Mouse (Mus musculus) heart, embryonic 15.5 days (tissue): Measurements from ENCODE around the gene Gm44596. TPM values are rescaled to one million over a fixed set of nuclear protein-coding genes. Genes with fewer than 3 reads are reported as not detected.
A peak's percentile ranks its signal among the peaks of the same experiment; 100 is the strongest.

Experiments used
- ATAC-seq: fragments of 200-750 bp; cut with Nextera tagmentation; replicated peaks from 2 replicates; pipeline ENCODE4 v1.8.0; 2017; ENCODE audit warnings: low read depth, moderate TSS enrichment; ENCODE audit not compliant: insufficient number of reproducible peaks, insufficient read depth, low FRiP score
- H3K27ac ChIP-seq: fragments of 300-500 bp; sonication (generic); 2 replicates; pipeline ENCODE4 v1.5.1; 2015; ENCODE audit warnings: mild to moderate bottlenecking, inconsistent platforms
- H3K27me3 ChIP-seq: fragments of 300-500 bp; sonication (generic); 2 replicates; pipeline ENCODE4 v1.6.1; 2015; ENCODE audit warnings: inconsistent platforms
- H3K36me3 ChIP-seq: fragments of 300-500 bp; sonication (generic); 2 replicates; pipeline ENCODE4 v1.6.1; 2015; ENCODE audit warnings: mild to moderate bottlenecking, inconsistent platforms
- H3K4me1 ChIP-seq: fragments of 300-500 bp; sonication (generic); replicated peaks from 2 replicates; pipeline ENCODE4 v1.6.1; 2015; ENCODE audit warnings: inconsistent platforms
- H3K4me2 ChIP-seq: fragments of 300-500 bp; sonication (generic); 2 replicates; pipeline ENCODE4 v1.6.1; 2015; ENCODE audit warnings: inconsistent platforms, mild to moderate bottlenecking, moderate library complexity
- H3K4me3 ChIP-seq: fragments of 300-500 bp; sonication (generic); 2 replicates; pipeline ENCODE4 v1.5.1; 2015; ENCODE audit warnings: mild to moderate bottlenecking, inconsistent platforms
- H3K9ac ChIP-seq: fragments of 300-500 bp; sonication (generic); 2 replicates; pipeline ENCODE4 v1.6.1; 2015; ENCODE audit warnings: mild to moderate bottlenecking, inconsistent platforms
- H3K9me3 ChIP-seq: fragments of 300-500 bp; sonication (generic); replicated peaks from 2 replicates; pipeline ENCODE4 v1.6.1; 2016; ENCODE audit warnings: inconsistent platforms
- WGBS: fragments of 180-500 bp; shearing (Covaris S2); methylation state at CpG from one replicate; pipeline ENCODE4 v1.1.7; 2015; ENCODE audit warnings: mixed read lengths; 5-methylcytosine and 5-hydroxymethylcytosine counted together
- polyA plus RNA-seq: library from polyadenylated mRNA; unstranded; fragments of >200 nt; fragmentation: Nextera tagmentation; extraction: Ambion mirVana; gene quantifications from 2 replicates; pipeline ENCODE4 v1.2.1, GENCODE M21; 2015

The Gm44596 gene
- polyA plus RNA-seq, 1 experiment from 2014 or later = not detected

GRCm38 (mm10) chr6:128429826-128430225 lies 54.5 kb downstream of the Gm44596 start:
- H3K9me3 ChIP-seq = no peaks in the 10 kb centered on the region
- no peak overlapping the region for H3K27ac ChIP-seq
- no peak for ATAC-seq
- no peak overlapping the region for H3K4me3 ChIP-seq
- peaks cover 64% of the 10 kb centered on the region for H3K36me3 ChIP-seq
- peaks cover 29% of the 10 kb centered on the region for H3K4me1 ChIP-seq
- no peak overlapping the region for H3K9ac ChIP-seq
- no peaks in the 10 kb centered on the region for H3K27me3 ChIP-seq
- WGBS = 76% methylated on average over 6 of the region's 6 CpGs
- H3K4me2 ChIP-seq = no peak overlapping the region

GRCm38 (mm10) chr6:128432356-128432915 lies 57.1 kb downstream of the Gm44596 start:
- H3K27ac ChIP-seq = no peak overlapping the region
- H3K4me3 ChIP-seq = no peak overlapping the region
- WGBS = 54% methylated on average over 13 of the region's 13 CpGs
- H3K36me3 ChIP-seq = peaks cover 70% of the 10 kb centered on the region
- no peak overlapping the region for H3K9ac ChIP-seq
- no peaks in the 10 kb centered on the region for H3K27me3 ChIP-seq
- no peaks in the 10 kb centered on the region for H3K9me3 ChIP-seq
- ATAC-seq = no peak
- H3K4me2 ChIP-seq = no peak overlapping the region
- peaks cover 51% of the 10 kb centered on the region for H3K4me1 ChIP-seq

GRCm38 (mm10) chr6:128433566-128433965 lies 58.3 kb downstream of the Gm44596 start:
- Histone ChIP-seq H3K9ac (no peak overlapping the region), H3K27me3 (no peaks in the 10 kb centered on the region), H3K27ac (no peak overlapping the region), H3K4me3 (no peak overlapping the region), H3K4me2 (no peak overlapping the region), H3K4me1 (peaks cover 51% of the 10 kb centered on the region), H3K9me3 (no peaks in the 10 kb centered on the region), H3K36me3 (peaks cover 63% of the 10 kb centered on the region)
- WGBS = 91% methylated on average over 13 of the region's 13 CpGs
- no peak for ATAC-seq

- Histone ChIP-seq H3K4me1 (peaks cover 54% of the 10 kb centered on the region), H3K36me3 (peaks cover 48% of the 10 kb centered on the region), H3K27ac (peak overlapping the region; percentile 79), H3K4me3 (no peak overlapping the region), H3K9ac (no peak overlapping the region), H3K4me2 (0 out of 2 replicates have a peak overlapping the region, but pooled peaks have one; percentile 9), H3K27me3 (no peaks in the 10 kb centered on the region), H3K9me3 (no peaks in the 10 kb centered on the region)
- no peak; the same call in 1 of the 2 replicates for ATAC-seq
- 15% methylated on average over 5 of the region's 5 CpGs for WGBS
Measured at GRCm38 (mm10) chr6:128435474-128435873, 60.2 kb downstream of the Gm44596 start.

- H3K9me3 ChIP-seq = no peaks in the 10 kb centered on the region
- 81% methylated on average over 8 of the region's 8 CpGs for WGBS
- H3K36me3 ChIP-seq = peaks cover 40% of the 10 kb centered on the region
- peak overlapping the region; percentile 91 for H3K4me3 ChIP-seq
- H3K9ac ChIP-seq = no peak overlapping the region
- no peak for ATAC-seq
- H3K4me2 ChIP-seq = peak overlapping the region; percentile 85
- H3K27ac ChIP-seq = no peak overlapping the region
- H3K4me1 ChIP-seq = peaks cover 54% of the 10 kb centered on the region
- H3K27me3 ChIP-seq = no peaks in the 10 kb centered on the region
Measured at GRCm38 (mm10) chr6:128436356-128437005, 61.2 kb downstream of the Gm44596 start.

- no peaks in the 10 kb centered on the region for H3K9me3 ChIP-seq
- H3K4me2 ChIP-seq = peak overlapping the region; percentile 85
- ATAC-seq = no peak
- peaks cover 52% of the 10 kb centered on the region for H3K4me1 ChIP-seq
- peak overlapping the region; percentile 95 for H3K27ac ChIP-seq
- H3K36me3 ChIP-seq = peaks cover 32% of the 10 kb centered on the region
- peak overlapping the region; percentile 91 for H3K4me3 ChIP-seq
- WGBS = 3% methylated on average over 10 of the region's 10 CpGs
- no peaks in the 10 kb centered on the region for H3K27me3 ChIP-seq
- peak overlapping the region; percentile 96 for H3K9ac ChIP-seq
Measured at GRCm38 (mm10) chr6:128437288-128437687, 62.0 kb downstream of the Gm44596 start.

- peak overlapping the region; percentile 96 for H3K9ac ChIP-seq
- peak; percentile 76 for ATAC-seq
- peak overlapping the region; percentile 95 for H3K27ac ChIP-seq
- peaks cover 26% of the 10 kb centered on the region for H3K36me3 ChIP-seq
- H3K27me3 ChIP-seq = no peaks in the 10 kb centered on the region
- H3K4me1 ChIP-seq = peaks cover 46% of the 10 kb centered on the region
- no peaks in the 10 kb centered on the region for H3K9me3 ChIP-seq
- H3K4me3 ChIP-seq = peak overlapping the region; percentile 91
- peak overlapping the region; percentile 85 for H3K4me2 ChIP-seq
- under 1% methylated on average over 50 of the region's 52 CpGs for WGBS
Measured at GRCm38 (mm10) chr6:128437731-128438316, 62.5 kb downstream of the Gm44596 start.

GRCm38 (mm10) chr6:128438317-128438870 lies 63.1 kb downstream of the Gm44596 start, which contains the start of gene Fkbp4:
Gene Fkbp4 (minus strand): TSS chr6:128438677.
- Histone ChIP-seq H3K4me3 (peak within 1 kb of the TSS; percentile 91), H3K27ac (peak within 1 kb of the TSS; percentile 95), H3K9ac (peak within 1 kb of the TSS; percentile 96), H3K36me3 (peaks cover 20% of the 10 kb centered on the region), H3K27me3 (no peaks in the 10 kb centered on the region), H3K9me3 (no peaks in the 10 kb centered on the region), H3K4me1 (peaks cover 41% of the 10 kb centered on the region), H3K4me2 (peak within 1 kb of the TSS; percentile 85)
- peak; percentile 93 for ATAC-seq
- WGBS = under 1% methylated on average over 58 of the region's 67 CpGs

- H3K27ac ChIP-seq = peak overlapping the region; percentile 67
- peak overlapping the region; percentile 85 for H3K4me2 ChIP-seq
- no peaks in the 10 kb centered on the region for H3K27me3 ChIP-seq
- H3K4me3 ChIP-seq = peak overlapping the region; percentile 91
- ATAC-seq = peak; percentile 3; the same call in 1 of the 2 replicates
- no peaks in the 10 kb centered on the region for H3K9me3 ChIP-seq
- peaks cover 39% of the 10 kb centered on the region for H3K4me1 ChIP-seq
- peaks cover 15% of the 10 kb centered on the region for H3K36me3 ChIP-seq
- WGBS = 19% methylated on average over 18 of the region's 18 CpGs
- H3K9ac ChIP-seq = peak overlapping the region; percentile 65
Measured at GRCm38 (mm10) chr6:128438871-128439341, 63.6 kb downstream of the Gm44596 start.

- no peak overlapping the region for H3K27ac ChIP-seq
- H3K4me1 ChIP-seq = peaks cover 29% of the 10 kb centered on the region
- H3K27me3 ChIP-seq = no peaks in the 10 kb centered on the region
- no peaks in the 10 kb centered on the region for H3K9me3 ChIP-seq
- WGBS = 90% methylated on average over 2 of the region's 2 CpGs
- no peak overlapping the region for H3K4me2 ChIP-seq
- peaks cover 2% of the 10 kb centered on the region; the same call in 1 of the 2 replicates for H3K36me3 ChIP-seq
- no peak overlapping the region for H3K9ac ChIP-seq
- no peak for ATAC-seq
- H3K4me3 ChIP-seq = no peak overlapping the region
Measured at GRCm38 (mm10) chr6:128440238-128440637, 64.9 kb downstream of the Gm44596 start.
